Mouse (Mus musculus): Measurements from ENCODE around the gene Shank3. TPM values are rescaled to one million over a fixed set of nuclear protein-coding genes. Genes with fewer than 3 reads are reported as not detected.

Gene Shank3
- polyA plus RNA-seq, 1 experiment from 2014 or later = 9.9 TPM

GRCm38 (mm10) chr15:89530336-89530735 lies 30.9 kb downstream of the Shank3 start:
- Histone ChIP-seq H3K27ac (replicated peaks; ENCODE audit: low read depth, low read length) (no peak overlapping the region), H3K9me3 (ENCODE audit: control insufficient read depth, low read length) (no peaks in the 10 kb centered on the region), H3K4me1 (ENCODE audit: control insufficient read depth, insufficient read depth, low read length) (peaks cover 25% of the 10 kb centered on the region), H3K9ac (replicated peaks; ENCODE audit: low read length) (no peak overlapping the region), H3K4me3 (replicated peaks; ENCODE audit: low read depth, low read length) (no peak overlapping the region), H3K4me2 (ENCODE audit: low read length) (no peak overlapping the region), H3K36me3 (ENCODE audit: control insufficient read depth, insufficient read depth, low read length) (no peaks in the 10 kb centered on the region), H3K27me3 (ENCODE audit: control insufficient read depth, insufficient read depth, low read length) (no peaks in the 10 kb centered on the region)
- DNase-seq = peak; percentile 85
- 7% methylated on average over 4 of the region's 4 CpGs for WGBS
- no peak for ATAC-seq (ENCODE audit: low FRiP score, low TSS enrichment)

DNA sequence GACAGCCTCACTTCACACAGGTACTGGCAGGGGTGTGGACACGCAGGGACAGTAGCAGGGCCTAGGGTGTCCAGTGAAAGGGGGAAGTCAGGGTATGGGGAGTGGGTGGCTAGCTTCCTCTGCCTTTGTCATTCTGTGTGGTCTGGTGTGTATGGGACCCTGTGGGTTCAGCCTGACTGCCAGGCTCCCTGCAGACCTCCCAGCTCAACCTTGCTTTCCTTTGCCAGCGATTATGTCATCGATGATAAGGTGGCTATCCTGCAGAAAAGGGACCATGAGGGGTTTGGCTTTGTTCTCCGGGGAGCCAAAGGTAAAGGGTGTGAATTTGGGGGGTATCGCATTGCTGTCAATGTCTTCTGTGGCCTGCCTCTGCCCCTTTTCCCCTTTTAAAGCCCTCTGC lies 32.0 kb downstream of the Shank3 start:
- WGBS = 93% methylated on average over 5 of the region's 5 CpGs
- Histone ChIP-seq H3K27me3 (ENCODE audit: control insufficient read depth, insufficient read depth, low read length) (no peaks in the 10 kb centered on the region), H3K4me3 (replicated peaks; ENCODE audit: low read depth, low read length) (no peak overlapping the region), H3K9ac (replicated peaks; ENCODE audit: low read length) (no peak overlapping the region), H3K9me3 (ENCODE audit: control insufficient read depth, low read length) (no peaks in the 10 kb centered on the region), H3K4me1 (ENCODE audit: control insufficient read depth, insufficient read depth, low read length) (peaks cover 25% of the 10 kb centered on the region), H3K4me2 (ENCODE audit: low read length) (no peak overlapping the region), H3K27ac (replicated peaks; ENCODE audit: low read depth, low read length) (no peak overlapping the region), H3K36me3 (ENCODE audit: control insufficient read depth, insufficient read depth, low read length) (no peaks in the 10 kb centered on the region)
- DNase-seq (no peak), ATAC-seq (ENCODE audit: low FRiP score, low TSS enrichment) (no peak)

DNA sequence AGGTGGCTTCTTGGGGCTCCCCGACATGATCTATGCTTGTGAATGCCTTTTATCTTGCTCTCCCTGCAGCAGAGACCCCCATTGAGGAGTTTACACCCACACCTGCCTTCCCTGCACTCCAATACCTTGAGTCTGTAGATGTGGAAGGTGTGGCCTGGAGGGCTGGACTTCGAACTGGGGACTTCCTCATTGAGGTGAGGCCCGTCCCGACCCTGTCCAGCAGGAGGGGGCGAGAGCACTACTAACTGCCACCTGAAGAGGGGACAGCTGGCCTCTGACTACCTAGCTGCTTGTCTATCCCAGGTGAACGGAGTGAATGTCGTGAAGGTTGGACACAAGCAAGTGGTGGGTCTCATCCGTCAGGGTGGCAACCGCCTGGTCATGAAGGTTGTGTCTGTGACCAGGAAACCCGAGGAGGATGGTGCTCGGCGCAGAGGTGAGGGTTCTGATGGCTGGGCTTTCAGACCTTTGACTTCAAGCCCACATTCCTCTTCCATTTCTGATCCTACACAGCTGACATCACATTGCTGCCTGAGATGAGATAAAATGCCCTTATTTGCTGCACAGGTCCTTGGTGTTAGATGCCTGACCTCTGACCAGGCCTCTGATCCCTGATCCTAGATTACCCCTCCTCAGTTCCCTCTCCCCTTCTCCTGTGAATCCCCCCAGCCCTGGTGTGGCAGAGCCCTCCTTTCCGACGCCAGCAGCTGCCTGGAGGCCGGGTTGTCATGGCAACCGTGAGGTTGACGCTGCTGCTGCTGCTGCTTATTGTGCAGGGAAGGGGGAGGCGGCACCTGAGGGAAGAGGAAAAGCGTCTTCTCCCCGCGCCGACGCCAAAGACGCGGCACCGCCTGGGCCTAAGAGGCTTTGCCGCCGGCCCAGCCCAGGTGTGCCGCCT lies 32.9 kb downstream of the Shank3 start:
- Histone ChIP-seq H3K9ac (replicated peaks; ENCODE audit: low read length) (peak overlapping the region; percentile 66), H3K9me3 (ENCODE audit: control insufficient read depth, low read length) (no peaks in the 10 kb centered on the region), H3K36me3 (ENCODE audit: control insufficient read depth, insufficient read depth, low read length) (no peaks in the 10 kb centered on the region), H3K4me2 (ENCODE audit: low read length) (peak overlapping the region; percentile 87), H3K27me3 (ENCODE audit: control insufficient read depth, insufficient read depth, low read length) (no peaks in the 10 kb centered on the region), H3K27ac (replicated peaks; ENCODE audit: low read depth, low read length) (peak overlapping the region; percentile 92), H3K4me3 (replicated peaks; ENCODE audit: low read depth, low read length) (peak overlapping the region; percentile 47), H3K4me1 (ENCODE audit: control insufficient read depth, insufficient read depth, low read length) (peaks cover 25% of the 10 kb centered on the region)
- peak; percentile 87 for ATAC-seq (ENCODE audit: low FRiP score, low TSS enrichment)
- 19% methylated on average over 29 of the region's 29 CpGs for WGBS
- peak; percentile 97 for DNase-seq

DNA sequence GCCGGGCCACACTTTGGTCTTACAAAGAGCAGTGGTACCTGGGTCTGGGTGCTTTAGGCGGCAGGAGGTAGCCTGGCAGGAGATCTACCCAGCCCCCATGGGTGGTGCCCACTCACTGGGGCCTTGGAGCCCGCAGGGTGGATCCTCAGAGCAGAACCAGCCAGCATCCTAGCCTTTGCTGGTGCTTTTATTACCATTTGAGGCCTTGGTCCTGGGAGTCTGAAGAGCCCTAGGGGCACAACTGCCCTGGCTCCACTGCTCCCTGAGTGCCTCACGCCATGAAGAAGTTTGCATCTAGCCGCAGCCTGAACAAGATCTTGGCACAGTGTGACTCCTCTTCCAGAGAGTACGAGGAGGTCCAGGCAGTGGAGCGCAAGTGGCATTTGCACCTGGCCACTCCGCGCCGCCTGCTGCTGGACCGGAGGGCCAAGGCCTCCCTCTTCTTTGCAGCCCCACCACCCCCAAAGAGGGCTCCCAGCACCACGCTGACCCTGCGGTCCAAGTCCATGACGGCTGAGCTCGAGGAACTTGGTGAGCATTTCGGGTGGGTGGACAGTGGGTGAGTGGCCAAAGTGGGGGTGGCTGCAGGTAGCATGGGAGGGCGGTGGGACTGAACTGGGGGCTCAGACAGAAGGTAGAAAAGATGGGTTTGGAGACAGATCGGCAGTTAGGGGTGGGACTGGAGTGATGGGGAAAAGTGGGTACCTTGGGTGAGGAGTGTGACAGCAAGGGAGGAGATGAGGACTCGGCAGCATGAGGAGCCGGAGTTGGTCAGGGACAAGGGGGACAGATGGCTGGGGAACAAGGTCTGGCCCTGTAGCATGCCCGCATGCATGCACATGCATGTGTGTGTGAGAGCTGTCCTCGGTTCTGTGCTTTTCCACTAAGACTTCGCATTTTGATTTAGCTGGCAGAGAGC lies 33.8 kb downstream of the Shank3 start:
- 61% methylated on average over 23 of the region's 23 CpGs for WGBS
- DNase-seq (no peak), ATAC-seq (ENCODE audit: low FRiP score, low TSS enrichment) (peak; percentile 57; the same call in 1 of the 2 replicates)
- Histone ChIP-seq H3K27ac (replicated peaks; ENCODE audit: low read depth, low read length) (peak overlapping the region; percentile 92), H3K36me3 (ENCODE audit: control insufficient read depth, insufficient read depth, low read length) (no peaks in the 10 kb centered on the region), H3K4me1 (ENCODE audit: control insufficient read depth, insufficient read depth, low read length) (peaks cover 25% of the 10 kb centered on the region), H3K4me2 (ENCODE audit: low read length) (peak overlapping the region; percentile 87), H3K9ac (replicated peaks; ENCODE audit: low read length) (peak overlapping the region; percentile 66), H3K9me3 (ENCODE audit: control insufficient read depth, low read length) (no peaks in the 10 kb centered on the region), H3K4me3 (replicated peaks; ENCODE audit: low read depth, low read length) (peak overlapping the region; percentile 47), H3K27me3 (ENCODE audit: control insufficient read depth, insufficient read depth, low read length) (no peaks in the 10 kb centered on the region)

DNA sequence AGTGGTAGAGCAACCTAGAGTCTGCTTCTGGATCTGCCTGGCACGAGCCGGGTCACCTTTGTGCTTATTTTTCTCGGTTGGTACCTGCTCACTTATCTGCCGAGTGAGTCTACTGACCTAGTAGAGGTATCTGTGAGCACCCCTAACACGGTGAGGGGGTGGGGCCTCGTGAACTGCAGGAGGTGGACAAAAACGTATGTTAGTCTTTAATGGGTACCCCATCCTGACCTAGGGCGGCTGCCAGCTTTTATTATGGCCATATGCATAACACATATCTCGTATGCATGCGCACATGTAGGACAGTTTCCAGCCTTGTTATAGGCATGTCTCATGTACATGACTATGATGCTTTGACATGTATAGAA lies 34.4 kb downstream of the Shank3 start:
- Histone ChIP-seq H3K4me1 (ENCODE audit: control insufficient read depth, insufficient read depth, low read length) (peaks cover 25% of the 10 kb centered on the region), H3K27ac (replicated peaks; ENCODE audit: low read depth, low read length) (no peak overlapping the region), H3K4me2 (ENCODE audit: low read length) (peak overlapping the region; percentile 87), H3K36me3 (ENCODE audit: control insufficient read depth, insufficient read depth, low read length) (no peaks in the 10 kb centered on the region), H3K9ac (replicated peaks; ENCODE audit: low read length) (peak overlapping the region; percentile 66; the same call in 1 of the 2 replicates), H3K27me3 (ENCODE audit: control insufficient read depth, insufficient read depth, low read length) (no peaks in the 10 kb centered on the region), H3K9me3 (ENCODE audit: control insufficient read depth, low read length) (no peaks in the 10 kb centered on the region), H3K4me3 (replicated peaks; ENCODE audit: low read depth, low read length) (peak overlapping the region; percentile 47)
- ATAC-seq (ENCODE audit: low FRiP score, low TSS enrichment) (no peak), DNase-seq (no peak)
- WGBS = 87% methylated on average over 10 of the region's 10 CpGs

DNA sequence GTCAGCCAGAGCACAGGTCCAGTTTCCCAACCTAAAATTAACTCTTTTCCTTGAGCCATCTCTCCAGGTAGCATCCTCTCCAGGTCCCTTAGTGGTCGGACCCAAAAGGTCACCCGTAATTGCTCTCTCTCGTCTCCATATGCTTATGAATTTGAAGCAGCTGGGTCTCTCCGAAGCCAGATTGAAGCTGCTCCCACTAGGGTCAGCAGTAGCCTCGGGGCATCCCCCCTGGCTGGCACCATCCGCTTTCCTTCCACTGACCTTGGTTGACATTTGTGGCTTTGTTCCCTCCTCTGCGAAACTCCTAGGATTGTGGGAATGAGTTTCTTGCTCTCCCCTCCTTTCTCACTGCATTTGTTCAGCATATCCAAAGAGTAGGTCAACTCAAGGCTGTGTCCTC lies 44.7 kb downstream of the Shank3 start:
- Histone ChIP-seq H3K27ac (replicated peaks; ENCODE audit: low read depth, low read length) (no peak overlapping the region), H3K9me3 (ENCODE audit: control insufficient read depth, low read length) (no peaks in the 10 kb centered on the region), H3K4me1 (ENCODE audit: control insufficient read depth, insufficient read depth, low read length) (peaks cover 6% of the 10 kb centered on the region; the same call in 1 of the 2 replicates), H3K36me3 (ENCODE audit: control insufficient read depth, insufficient read depth, low read length) (peaks cover 24% of the 10 kb centered on the region), H3K27me3 (ENCODE audit: control insufficient read depth, insufficient read depth, low read length) (peaks cover 5% of the 10 kb centered on the region; the same call in 1 of the 2 replicates), H3K9ac (replicated peaks; ENCODE audit: low read length) (no peak overlapping the region), H3K4me3 (replicated peaks; ENCODE audit: low read depth, low read length) (no peak overlapping the region), H3K4me2 (ENCODE audit: low read length) (no peak overlapping the region)
- ATAC-seq (ENCODE audit: low FRiP score, low TSS enrichment) (no peak), DNase-seq (no peak)
- WGBS = 85% methylated on average over 7 of the region's 7 CpGs

DNA sequence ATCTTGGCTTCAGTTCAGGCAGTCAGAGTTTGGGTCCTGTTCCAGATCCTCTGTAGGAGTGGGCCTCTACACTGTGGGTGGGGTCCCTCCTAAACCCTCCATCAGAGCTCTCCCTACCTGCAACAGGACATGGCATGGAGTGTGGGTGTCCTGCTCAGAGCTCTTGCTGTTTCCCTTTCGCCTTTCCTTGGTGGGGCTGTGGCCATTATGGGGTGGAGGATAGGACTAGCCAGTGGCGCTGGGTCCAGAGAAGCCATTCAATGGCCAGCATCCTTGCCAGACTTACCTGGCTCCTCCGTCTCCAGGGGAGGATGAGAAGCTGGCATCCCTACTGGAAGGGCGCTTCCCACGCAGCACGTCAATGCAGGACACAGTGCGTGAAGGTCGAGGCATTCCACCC lies 47.9 kb downstream of the Shank3 start:
- Histone ChIP-seq H3K9ac (replicated peaks; ENCODE audit: low read length) (no peak overlapping the region), H3K27ac (replicated peaks; ENCODE audit: low read depth, low read length) (no peak overlapping the region), H3K9me3 (ENCODE audit: control insufficient read depth, low read length) (no peaks in the 10 kb centered on the region), H3K4me2 (ENCODE audit: low read length) (no peak overlapping the region; the same call in 1 of the 2 replicates), H3K36me3 (ENCODE audit: control insufficient read depth, insufficient read depth, low read length) (peaks cover 39% of the 10 kb centered on the region), H3K4me1 (ENCODE audit: control insufficient read depth, insufficient read depth, low read length) (peaks cover 6% of the 10 kb centered on the region; the same call in 1 of the 2 replicates), H3K27me3 (ENCODE audit: control insufficient read depth, insufficient read depth, low read length) (peaks cover 5% of the 10 kb centered on the region; the same call in 1 of the 2 replicates), H3K4me3 (replicated peaks; ENCODE audit: low read depth, low read length) (no peak overlapping the region)
- no peak for ATAC-seq (ENCODE audit: low FRiP score, low TSS enrichment)
- 48% methylated on average over 8 of the region's 8 CpGs for WGBS
- no peak for DNase-seq

GRCm38 (mm10) chr15:89547824-89548601 lies 48.6 kb downstream of the Shank3 start:
- H3K4me2 ChIP-seq (ENCODE audit: low read length) = peak overlapping the region; percentile 44
- DNase-seq = peak; percentile 57
- H3K9ac ChIP-seq (replicated peaks; ENCODE audit: low read length) = peak overlapping the region; percentile 12; the same call in 1 of the 2 replicates
- WGBS = 10% methylated on average over 58 of the region's 58 CpGs
- H3K9me3 ChIP-seq (ENCODE audit: control insufficient read depth, low read length) = no peaks in the 10 kb centered on the region
- H3K36me3 ChIP-seq (ENCODE audit: control insufficient read depth, insufficient read depth, low read length) = peaks cover 43% of the 10 kb centered on the region
- 0 out of 2 replicates have a peak overlapping the region, but pooled peaks have one; percentile 5 for H3K4me3 ChIP-seq (replicated peaks; ENCODE audit: low read depth, low read length)
- H3K4me1 ChIP-seq (ENCODE audit: control insufficient read depth, insufficient read depth, low read length) = peaks cover 6% of the 10 kb centered on the region; the same call in 1 of the 2 replicates
- H3K27ac ChIP-seq (replicated peaks; ENCODE audit: low read depth, low read length) = no peak overlapping the region; the same call in 1 of the 2 replicates
- H3K27me3 ChIP-seq (ENCODE audit: control insufficient read depth, insufficient read depth, low read length) = peaks cover 5% of the 10 kb centered on the region; the same call in 1 of the 2 replicates
- peak; percentile 38 for ATAC-seq (ENCODE audit: low FRiP score, low TSS enrichment)

All from midbrain, embryonic 14.5 days (tissue).